Mouse (Mus musculus) right cerebral cortex, postnatal 14 days (tissue): ENCODE data around the gene Hoxb2.

Experiments used
- DNase-seq: peaks from one replicate; pipeline ENCODE4 v3.0.0; 2022

Hoxb2 gene

GRCm38 (mm10) chr11:96336597-96336996, 13.7 kb upstream of the Hoxb2 start:
- no peak for DNase-seq

- DNase-seq, result no peak
These were observed 13.3 kb upstream of the Hoxb2 start for GRCm38 (mm10) chr11:96337026-96337425.

- no peak for DNase-seq
These were observed 11.1 kb upstream of the Hoxb2 start for GRCm38 (mm10) chr11:96338957-96339855.

- no peak for DNase-seq
These were observed 9.5 kb upstream of the Hoxb2 start for GRCm38 (mm10) chr11:96340698-96341365.

GRCm38 (mm10) chr11:96341701-96342575, 8.4 kb upstream of the Hoxb2 start:
- no peak for DNase-seq

- no peak for DNase-seq
These were observed 7.8 kb upstream of the Hoxb2 start for GRCm38 (mm10) chr11:96342576-96342930.

GRCm38 (mm10) chr11:96343206-96343745, 7.0 kb upstream of the Hoxb2 start:
- no peak for DNase-seq

- DNase-seq, result no peak
These were observed 6.1 kb upstream of the Hoxb2 start for GRCm38 (mm10) chr11:96344061-96344877.

GRCm38 (mm10) chr11:96344878-96345159, 5.5 kb upstream of the Hoxb2 start:
- DNase-seq, result no peak

GRCm38 (mm10) chr11:96345220-96345892, 5.0 kb upstream of the Hoxb2 start:
- no peak for DNase-seq

GRCm38 (mm10) chr11:96345893-96346806, 4.2 kb upstream of the Hoxb2 start:
- DNase-seq, result no peak

- no peak for DNase-seq
These were observed 3.3 kb upstream of the Hoxb2 start for GRCm38 (mm10) chr11:96346916-96347520.

GRCm38 (mm10) chr11:96347717-96348116, 2.6 kb upstream of the Hoxb2 start:
- DNase-seq, result no peak

GRCm38 (mm10) chr11:96348141-96348928, 2.0 kb upstream of the Hoxb2 start:
- no peak for DNase-seq

- DNase-seq, result no peak
These were observed 1.3 kb upstream of the Hoxb2 start for GRCm38 (mm10) chr11:96348988-96349387.

- no peak for DNase-seq
These were observed 609 bp upstream of the Hoxb2 start for GRCm38 (mm10) chr11:96349491-96350340.

GRCm38 (mm10) chr11:96350791-96351190, 466 bp downstream of the Hoxb2 start:
- DNase-seq, result no peak

GRCm38 (mm10) chr11:96351312-96351711, 987 bp downstream of the Hoxb2 start:
- no peak for DNase-seq
